Mouse (Mus musculus) gastrocnemius, postnatal 14 days (tissue): Measurements from ENCODE around the gene Rpl32. TPM values are rescaled to one million over a fixed set of nuclear protein-coding genes. Genes with fewer than 3 reads are reported as not detected.

Experiments used
- DNase-seq: peaks from one replicate; pipeline ENCODE4 v3.0.0; 2021; ENCODE audit warnings: mixed read lengths
- intact Hi-C: fragments of 180-260 bp; cut with DNase I; formaldehyde crosslinking; loops from one replicate; pipeline ENCODE4 v1.15.1; 2025; ENCODE audit warnings: low total_unique reads
- microRNA-seq, 2 experiments: library from miRNA; unstranded; fragments of <30 nt; microRNA quantifications; one replicate each; pipeline ENCODE4 v1.2.0; 2021
- total RNA-seq, 2 experiments: library from RNA; stranded (reverse); gene quantifications; 2 replicates each; pipeline ENCODE4 v1.2.3; 2021

Gene Rpl32
- total RNA-seq, 2 experiments from 2014 or later = 847 to 987 TPM

- intact Hi-C loops = loop anchor here (5.0 kb wide), 1 partner anchor 45 kb away; no protein-coding TSS in a partner anchor
- no peak for DNase-seq
These were observed 35.9 kb downstream of the Rpl32 start for GRCm38 (mm10) chr6:115772604-115773003.

- intact Hi-C loops = loop anchor here (5.0 kb wide), 1 partner anchor 45 kb away; no protein-coding TSS in a partner anchor
- DNase-seq = no peak
These were observed 36.3 kb downstream of the Rpl32 start for GRCm38 (mm10) chr6:115772201-115772600.

- intact Hi-C loops = loop anchor here (5.0 kb wide), 1 partner anchor 44 kb away; no protein-coding TSS in a partner anchor
These were observed 37.7 kb downstream of the Rpl32 start for GRCm38 (mm10) chr6:115770852-115771251.

GRCm38 (mm10) chr6:115770059-115770670, 38.4 kb downstream of the Rpl32 start:
- intact Hi-C loops = loop anchor here (5.0 kb wide), 1 partner anchor 43 kb away; no protein-coding TSS in a partner anchor
- DNase-seq = no peak

More at GRCm38 (mm10) chr6:115770852-115771251, 37.7 kb downstream of the Rpl32 start:
- DNase-seq = no peak

GRCm38 (mm10) chr6:115768207-115768606, 40.3 kb downstream of the Rpl32 start:
- DNase-seq = no peak
- intact Hi-C loops = no loop called here

- intact Hi-C loops = no loop called here
- no peak for DNase-seq
These were observed 41.2 kb downstream of the Rpl32 start for GRCm38 (mm10) chr6:115767357-115767756.

GRCm38 (mm10) chr6:115764179-115764578, 44.4 kb downstream of the Rpl32 start:
- peak; percentile 54 for DNase-seq
- intact Hi-C loops = no loop called here

- intact Hi-C loops = no loop called here
- no peak for DNase-seq
These were observed 46.4 kb downstream of the Rpl32 start, which contains the start of gene Tmem40 for GRCm38 (mm10) chr6:115761995-115762756. Gene Tmem40, minus strand, starts transcription at chr6:115762410.

- intact Hi-C loops = no loop called here
- no peak for DNase-seq
These were observed 47.6 kb downstream of the Rpl32 start for GRCm38 (mm10) chr6:115760982-115761381.

GRCm38 (mm10) chr6:115760137-115760536, 48.4 kb downstream of the Rpl32 start:
- intact Hi-C loops = no loop called here
- no peak for DNase-seq

- intact Hi-C loops = no loop called here
- DNase-seq = no peak
These were observed 49.1 kb downstream of the Rpl32 start for GRCm38 (mm10) chr6:115759461-115759860.

GRCm38 (mm10) chr6:115758981-115759435, 49.5 kb downstream of the Rpl32 start:
- intact Hi-C loops = no loop called here
- no peak for DNase-seq

- no peak for DNase-seq
- intact Hi-C loops = no loop called here
These were observed 53.0 kb downstream of the Rpl32 start for GRCm38 (mm10) chr6:115755536-115755935.

Small RNA genes within 50 kb of the gene (microRNA-seq; reads per million reads assigned to microRNA genes)
- 0 reads per million in 2 experiments for gene Mir7660

Other genes with a start within 250 kb of the Rpl32 start
- under 1 TPM; 0.14 to 0.22 TPM for gene Mkrn2os, start 216.2 kb downstream of the Rpl32 start, total RNA-seq
- gene Mkrn2, start 206.8 kb downstream of the Rpl32 start, total RNA-seq = 10 to 100 TPM; 35.0 to 40.4 TPM
- gene Raf1, start 132.1 kb downstream of the Rpl32 start, total RNA-seq = 10 to 100 TPM; 88.8 to 92.8 TPM
- under 1 TPM; 0.33 to 0.80 TPM for gene Tmem40, start 46.3 kb downstream of the Rpl32 start, total RNA-seq
- gene Cand2, start 34.2 kb downstream of the Rpl32 start, total RNA-seq = 10 to 100 TPM; 68.1 to 86.4 TPM
- under 1 TPM; 0.08 to 0.18 TPM for gene Efcab12, start 29.7 kb upstream of the Rpl32 start, total RNA-seq
- gene Mbd4, start 44.6 kb upstream of the Rpl32 start, total RNA-seq = 1 to 10 TPM; 1.4 to 2.2 TPM
- gene Ift122, start 44.7 kb upstream of the Rpl32 start, total RNA-seq = 10 to 100 TPM; 11.0 to 19.0 TPM
- under 1 TPM; 0.14 to 0.22 TPM for gene Rho, start 123.0 kb upstream of the Rpl32 start, total RNA-seq
- gene H1foo, start 136.2 kb upstream of the Rpl32 start, total RNA-seq = not detected
- gene Plxnd1, start 186.3 kb upstream of the Rpl32 start, total RNA-seq = 10 to 100 TPM; 65.6 to 80.3 TPM